Mouse (Mus musculus): ENCODE results near the gene Bmp2. TPM values are rescaled to one million over a fixed set of nuclear protein-coding genes. Genes with fewer than 3 reads are reported as not detected.

Bmp2 gene
- polyA plus RNA-seq, 1 experiment from 2014 or later = 6.5 TPM

DNA sequence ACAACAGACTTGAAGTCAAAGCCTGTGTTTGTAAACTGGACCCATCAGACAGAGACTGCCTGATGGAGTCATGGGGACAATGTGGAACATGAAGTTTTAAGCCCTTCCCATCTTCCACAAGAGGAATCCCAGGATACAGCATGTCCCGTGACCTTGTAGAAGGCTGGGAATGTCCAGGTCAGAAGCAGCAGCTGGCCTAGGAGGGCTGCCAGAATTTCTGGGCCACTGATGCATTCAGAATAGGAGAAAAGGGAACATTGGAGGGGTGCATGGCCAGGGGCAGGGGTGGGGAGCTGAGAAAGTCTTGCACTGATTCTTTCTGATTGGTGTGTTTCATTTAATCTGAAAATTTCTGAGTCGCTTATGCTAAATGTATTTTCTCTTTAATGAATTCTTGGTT is 29.8 kb upstream of the Bmp2 start:
- Histone ChIP-seq H3K27me3 (ENCODE audit: control insufficient read depth, insufficient read depth, low read length) (no peaks in the 10 kb centered on the region), H3K36me3 (ENCODE audit: control insufficient read depth, insufficient read depth) (no peaks in the 10 kb centered on the region), H3K4me2 (ENCODE audit: low read depth, low read length) (no peak overlapping the region), H3K9ac (ENCODE audit: low read length) (no peak overlapping the region), H3K4me1 (ENCODE audit: control insufficient read depth, insufficient read depth, low read length) (no peaks in the 10 kb centered on the region), H3K9me3 (replicated peaks; ENCODE audit: control insufficient read depth, low read length) (no peaks in the 10 kb centered on the region), H3K4me3 (ENCODE audit: low read length) (no peak overlapping the region), H3K27ac (ENCODE audit: low read length) (no peak overlapping the region)
- no peak for ATAC-seq (replicated peaks; ENCODE audit: extremely low read depth, insufficient read depth, low FRiP score)
- 83% methylated on average over 2 of the region's 2 CpGs for WGBS

DNA sequence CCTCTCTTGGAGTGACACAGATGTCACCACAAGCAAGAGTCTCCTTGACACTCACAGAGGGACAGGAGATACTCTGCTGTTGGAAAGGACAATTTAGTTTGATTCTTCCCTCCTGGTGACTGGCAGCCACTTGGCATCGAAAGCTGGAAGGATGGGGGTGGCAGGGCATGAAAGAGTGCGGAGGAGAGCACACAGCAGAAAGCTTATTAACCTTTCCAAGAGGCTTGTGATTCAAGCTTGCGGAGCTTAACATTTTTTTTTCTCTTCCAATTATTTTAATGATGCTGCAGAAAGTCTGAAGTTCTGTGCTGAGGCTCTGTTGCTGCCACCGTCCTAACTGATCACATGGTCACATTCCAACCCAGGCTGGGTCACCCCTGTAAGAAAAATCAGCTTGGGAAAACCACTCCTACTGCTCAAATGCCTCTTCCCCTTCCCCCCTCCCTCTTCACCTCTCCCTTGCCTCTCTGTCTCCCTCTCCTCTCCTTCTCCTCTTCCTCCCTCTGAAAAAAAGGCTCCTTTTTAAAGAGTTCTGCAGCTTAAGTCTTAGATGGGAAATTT is 26.3 kb upstream of the Bmp2 start:
- no peaks in the 10 kb centered on the region for H3K9me3 ChIP-seq (replicated peaks; ENCODE audit: control insufficient read depth, low read length)
- H3K4me1 ChIP-seq (ENCODE audit: control insufficient read depth, insufficient read depth, low read length) = no peaks in the 10 kb centered on the region
- H3K27ac ChIP-seq (ENCODE audit: low read length) = no peak overlapping the region
- no peak for ATAC-seq (replicated peaks; ENCODE audit: extremely low read depth, insufficient read depth, low FRiP score)
- H3K27me3 ChIP-seq (ENCODE audit: control insufficient read depth, insufficient read depth, low read length) = no peaks in the 10 kb centered on the region
- no peak overlapping the region for H3K9ac ChIP-seq (ENCODE audit: low read length)
- H3K4me3 ChIP-seq (ENCODE audit: low read length) = no peak overlapping the region
- WGBS = 53% methylated on average over 4 of the region's 4 CpGs
- H3K36me3 ChIP-seq (ENCODE audit: control insufficient read depth, insufficient read depth) = no peaks in the 10 kb centered on the region
- no peak overlapping the region for H3K4me2 ChIP-seq (ENCODE audit: low read depth, low read length)

DNA sequence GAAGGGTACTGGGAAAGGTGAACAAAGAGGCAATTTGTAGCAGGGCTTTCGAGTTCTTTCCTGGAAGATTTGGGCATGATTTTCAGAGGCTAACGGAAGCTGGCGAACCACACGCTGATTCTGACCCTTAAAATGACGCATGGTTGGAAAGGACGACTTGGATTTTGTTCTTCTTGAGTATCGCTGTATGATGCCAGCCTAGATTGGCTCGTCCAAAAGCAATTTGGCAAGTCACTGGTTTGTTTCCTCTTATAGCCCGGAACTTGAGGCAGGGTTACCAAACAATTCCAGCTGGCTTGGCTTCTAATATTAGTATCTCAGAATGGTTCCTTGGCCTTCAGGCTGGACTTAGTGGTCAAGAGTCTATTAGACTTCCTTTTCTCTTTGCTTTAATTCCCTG is 22.6 kb upstream of the Bmp2 start:
- Histone ChIP-seq H3K4me3 (ENCODE audit: low read length) (no peak overlapping the region), H3K4me2 (ENCODE audit: low read depth, low read length) (no peak overlapping the region), H3K4me1 (ENCODE audit: control insufficient read depth, insufficient read depth, low read length) (no peaks in the 10 kb centered on the region), H3K27ac (ENCODE audit: low read length) (no peak overlapping the region), H3K9me3 (replicated peaks; ENCODE audit: control insufficient read depth, low read length) (no peaks in the 10 kb centered on the region), H3K27me3 (ENCODE audit: control insufficient read depth, insufficient read depth, low read length) (no peaks in the 10 kb centered on the region), H3K36me3 (ENCODE audit: control insufficient read depth, insufficient read depth) (no peaks in the 10 kb centered on the region), H3K9ac (ENCODE audit: low read length) (no peak overlapping the region)
- no peak for ATAC-seq (replicated peaks; ENCODE audit: extremely low read depth, insufficient read depth, low FRiP score)
- 91% methylated on average over 9 of the region's 9 CpGs for WGBS

- WGBS = 70% methylated on average over 3 of the region's 3 CpGs
- no peak overlapping the region for H3K4me3 ChIP-seq (ENCODE audit: low read length)
- H3K4me1 ChIP-seq (ENCODE audit: control insufficient read depth, insufficient read depth, low read length) = no peaks in the 10 kb centered on the region
- H3K9ac ChIP-seq (ENCODE audit: low read length) = no peak overlapping the region
- no peak overlapping the region for H3K4me2 ChIP-seq (ENCODE audit: low read depth, low read length)
- H3K27me3 ChIP-seq (ENCODE audit: control insufficient read depth, insufficient read depth, low read length) = no peaks in the 10 kb centered on the region
- ATAC-seq (replicated peaks; ENCODE audit: extremely low read depth, insufficient read depth, low FRiP score) = no peak
- H3K27ac ChIP-seq (ENCODE audit: low read length) = no peak overlapping the region
- no peaks in the 10 kb centered on the region for H3K9me3 ChIP-seq (replicated peaks; ENCODE audit: control insufficient read depth, low read length)
- no peaks in the 10 kb centered on the region for H3K36me3 ChIP-seq (ENCODE audit: control insufficient read depth, insufficient read depth)
Observed at GRCm38 (mm10) chr2:133533073-133533472, 18.9 kb upstream of the Bmp2 start.

DNA sequence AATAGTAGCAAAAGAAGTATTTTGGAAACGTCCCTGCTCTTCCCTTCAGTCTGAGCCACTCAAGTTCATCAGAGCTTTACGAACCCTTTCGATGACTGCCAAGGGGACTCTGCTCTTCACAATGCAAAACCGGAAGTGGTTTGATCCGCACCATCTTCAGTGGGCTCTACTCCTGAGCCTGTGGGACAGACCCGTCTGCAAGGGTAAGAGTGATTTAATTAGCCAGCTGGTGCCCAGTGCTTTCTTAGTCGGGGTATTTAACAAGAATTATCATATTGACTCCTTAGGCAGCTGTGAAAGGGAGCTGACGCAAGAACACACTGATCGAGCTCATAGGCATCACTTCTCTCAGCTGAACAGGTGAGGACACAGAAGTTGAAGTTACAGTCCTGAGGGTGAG is 16.5 kb upstream of the Bmp2 start:
- Histone ChIP-seq H3K4me3 (ENCODE audit: low read length) (no peak overlapping the region), H3K4me1 (ENCODE audit: control insufficient read depth, insufficient read depth, low read length) (no peaks in the 10 kb centered on the region), H3K9me3 (replicated peaks; ENCODE audit: control insufficient read depth, low read length) (no peaks in the 10 kb centered on the region), H3K4me2 (ENCODE audit: low read depth, low read length) (no peak overlapping the region), H3K27ac (ENCODE audit: low read length) (no peak overlapping the region), H3K36me3 (ENCODE audit: control insufficient read depth, insufficient read depth) (no peaks in the 10 kb centered on the region), H3K9ac (ENCODE audit: low read length) (no peak overlapping the region), H3K27me3 (ENCODE audit: control insufficient read depth, insufficient read depth, low read length) (no peaks in the 10 kb centered on the region)
- 85% methylated on average over 9 of the region's 9 CpGs for WGBS
- no peak for ATAC-seq (replicated peaks; ENCODE audit: extremely low read depth, insufficient read depth, low FRiP score)

GRCm38 (mm10) chr2:133536812-133537211 is 15.1 kb upstream of the Bmp2 start:
- no peaks in the 10 kb centered on the region for H3K27me3 ChIP-seq (ENCODE audit: control insufficient read depth, insufficient read depth, low read length)
- H3K4me1 ChIP-seq (ENCODE audit: control insufficient read depth, insufficient read depth, low read length) = no peaks in the 10 kb centered on the region
- no peak for ATAC-seq (replicated peaks; ENCODE audit: extremely low read depth, insufficient read depth, low FRiP score)
- no peaks in the 10 kb centered on the region for H3K9me3 ChIP-seq (replicated peaks; ENCODE audit: control insufficient read depth, low read length)
- WGBS = 60% methylated on average over 7 of the region's 7 CpGs
- no peak overlapping the region for H3K27ac ChIP-seq (ENCODE audit: low read length)
- H3K36me3 ChIP-seq (ENCODE audit: control insufficient read depth, insufficient read depth) = no peaks in the 10 kb centered on the region
- no peak overlapping the region for H3K9ac ChIP-seq (ENCODE audit: low read length)
- H3K4me2 ChIP-seq (ENCODE audit: low read depth, low read length) = no peak overlapping the region
- no peak overlapping the region for H3K4me3 ChIP-seq (ENCODE audit: low read length)

DNA sequence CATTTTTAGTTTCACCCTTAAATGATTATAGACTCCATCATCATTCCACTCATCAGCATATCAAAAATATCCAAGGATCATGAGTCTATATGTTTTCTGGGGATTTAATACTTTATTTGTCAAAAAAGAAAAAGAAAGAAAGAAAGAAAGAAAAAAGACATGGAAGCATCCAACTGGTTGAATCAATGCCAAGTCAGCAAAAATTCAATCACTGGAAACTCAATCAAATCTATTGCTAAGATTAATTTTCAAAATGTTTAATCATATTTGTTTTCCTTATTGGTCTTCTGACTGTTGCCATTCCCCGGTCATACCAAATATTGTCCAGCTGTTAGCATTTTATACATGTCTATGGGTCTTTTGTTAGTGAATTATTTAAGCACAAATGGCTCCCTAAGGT is 11.3 kb upstream of the Bmp2 start:
- H3K9me3 ChIP-seq (replicated peaks; ENCODE audit: control insufficient read depth, low read length) = no peaks in the 10 kb centered on the region
- H3K9ac ChIP-seq (ENCODE audit: low read length) = no peak overlapping the region
- H3K27ac ChIP-seq (ENCODE audit: low read length) = no peak overlapping the region
- ATAC-seq (replicated peaks; ENCODE audit: extremely low read depth, insufficient read depth, low FRiP score) = no peak
- no peaks in the 10 kb centered on the region for H3K4me1 ChIP-seq (ENCODE audit: control insufficient read depth, insufficient read depth, low read length)
- no peaks in the 10 kb centered on the region for H3K27me3 ChIP-seq (ENCODE audit: control insufficient read depth, insufficient read depth, low read length)
- 87% methylated on average over 1 of the region's 1 CpGs for WGBS
- no peak overlapping the region for H3K4me2 ChIP-seq (ENCODE audit: low read depth, low read length)
- H3K36me3 ChIP-seq (ENCODE audit: control insufficient read depth, insufficient read depth) = no peaks in the 10 kb centered on the region
- H3K4me3 ChIP-seq (ENCODE audit: low read length) = no peak overlapping the region

DNA sequence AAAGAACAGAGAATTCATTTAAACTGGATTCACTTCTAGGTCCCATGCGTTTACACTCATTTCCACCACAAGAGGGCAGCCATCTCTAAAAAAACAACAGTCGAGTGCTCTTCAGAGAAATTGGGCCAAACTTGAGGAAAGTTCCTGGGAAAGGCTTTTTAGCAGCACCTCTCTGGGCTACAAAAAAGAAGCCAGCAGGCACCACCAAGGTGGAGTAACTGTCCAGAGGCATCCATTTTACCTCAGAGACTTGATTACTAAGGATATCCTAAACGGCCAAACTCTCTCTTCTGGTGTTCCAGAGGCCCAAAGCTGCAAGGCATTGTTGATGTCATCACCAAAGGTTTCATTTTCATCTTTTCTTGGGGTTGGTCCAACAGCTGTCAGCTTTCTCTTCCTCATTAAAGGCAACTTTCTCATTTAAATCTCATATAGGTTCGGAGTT is 1.7 kb upstream of the Bmp2 start:
- H3K36me3 ChIP-seq (ENCODE audit: control insufficient read depth, insufficient read depth) = no peaks in the 10 kb centered on the region
- WGBS = 24% methylated on average over 4 of the region's 4 CpGs
- no peak overlapping the region for H3K9ac ChIP-seq (ENCODE audit: low read length)
- no peak overlapping the region for H3K27ac ChIP-seq (ENCODE audit: low read length)
- no peaks in the 10 kb centered on the region for H3K9me3 ChIP-seq (replicated peaks; ENCODE audit: control insufficient read depth, low read length)
- no peak overlapping the region for H3K4me3 ChIP-seq (ENCODE audit: low read length)
- H3K4me2 ChIP-seq (ENCODE audit: low read depth, low read length) = 0 out of 2 replicates have a peak overlapping the region, but pooled peaks have one; percentile 17
- peaks cover 32% of the 10 kb centered on the region for H3K27me3 ChIP-seq (ENCODE audit: control insufficient read depth, insufficient read depth, low read length)
- no peak for ATAC-seq (replicated peaks; ENCODE audit: extremely low read depth, insufficient read depth, low FRiP score)
- peaks cover 8% of the 10 kb centered on the region; the same call in 1 of the 2 replicates for H3K4me1 ChIP-seq (ENCODE audit: control insufficient read depth, insufficient read depth, low read length)

GRCm38 (mm10) chr2:133552842-133553465 is 995 bp downstream of the Bmp2 start:
- H3K4me1 ChIP-seq (ENCODE audit: control insufficient read depth, insufficient read depth, low read length) = peaks cover 8% of the 10 kb centered on the region; the same call in 1 of the 2 replicates
- H3K27ac ChIP-seq (ENCODE audit: low read length) = peak overlapping the region; percentile 18; the same call in 1 of the 2 replicates
- no peaks in the 10 kb centered on the region for H3K9me3 ChIP-seq (replicated peaks; ENCODE audit: control insufficient read depth, low read length)
- H3K27me3 ChIP-seq (ENCODE audit: control insufficient read depth, insufficient read depth, low read length) = peaks cover 38% of the 10 kb centered on the region
- H3K4me3 ChIP-seq (ENCODE audit: low read length) = peak overlapping the region; percentile 76
- ATAC-seq (replicated peaks; ENCODE audit: extremely low read depth, insufficient read depth, low FRiP score) = peak; percentile 42
- no peaks in the 10 kb centered on the region for H3K36me3 ChIP-seq (ENCODE audit: control insufficient read depth, insufficient read depth)
- 1% methylated on average over 48 of the region's 48 CpGs for WGBS
- peak overlapping the region; percentile 76 for H3K9ac ChIP-seq (ENCODE audit: low read length)
- peak overlapping the region; percentile 97 for H3K4me2 ChIP-seq (ENCODE audit: low read depth, low read length)
